Mouse (Mus musculus) mouse embryonic stem cell (cell line): ENCODE results near the gene Csnk1d.

ENCODE experiments used
- in situ Hi-C, 2 experiments: fragments of 300-500 bp; cut with MboI; formaldehyde crosslinking; loops; 1 replicate in 1 of 2; 3 replicates in 1 of 2; pipeline ENCODE4 v1.14.3; 2019 to 2020; ENCODE audit warnings: low sequenced_read_pairs in 2 of 2, low pct_unique_long_range_greater_than_20kb in 1 of 2, mixed read lengths in 1 of 2; ENCODE audit not compliant: unreplicated experiment in 1 of 2

Gene Csnk1d

GRCm38 (mm10) chr11:120960248-120960647 lies 30.9 kb downstream of the Csnk1d start:
- in situ Hi-C loops = no loop called here

DNA sequence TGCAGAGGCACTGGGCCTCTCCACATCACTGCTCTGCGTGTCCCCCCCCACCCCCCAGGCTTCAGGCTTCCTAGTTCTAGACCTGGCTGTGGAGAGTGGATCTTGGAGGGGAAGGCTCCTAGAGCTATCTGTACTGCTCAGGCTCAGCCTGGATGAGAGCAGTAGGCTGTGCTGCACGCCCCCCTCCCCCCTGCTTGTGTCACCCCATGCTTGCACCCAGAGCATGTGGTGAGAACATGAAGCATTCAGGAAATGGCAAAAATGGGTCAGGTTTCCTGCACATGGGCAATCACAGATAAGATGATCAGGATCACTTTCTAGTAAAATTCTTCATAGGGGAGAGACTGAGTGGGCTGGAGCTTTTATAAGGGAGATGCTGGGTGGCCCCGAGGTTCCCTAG lies 31.6 kb downstream of the Csnk1d start:
- in situ Hi-C loops = no loop called here

- in situ Hi-C loops = no loop called here
Measured at GRCm38 (mm10) chr11:120959066-120959465, 32.1 kb downstream of the Csnk1d start.

- in situ Hi-C loops = no loop called here
Measured at GRCm38 (mm10) chr11:120957731-120958257, 33.3 kb downstream of the Csnk1d start.

DNA sequence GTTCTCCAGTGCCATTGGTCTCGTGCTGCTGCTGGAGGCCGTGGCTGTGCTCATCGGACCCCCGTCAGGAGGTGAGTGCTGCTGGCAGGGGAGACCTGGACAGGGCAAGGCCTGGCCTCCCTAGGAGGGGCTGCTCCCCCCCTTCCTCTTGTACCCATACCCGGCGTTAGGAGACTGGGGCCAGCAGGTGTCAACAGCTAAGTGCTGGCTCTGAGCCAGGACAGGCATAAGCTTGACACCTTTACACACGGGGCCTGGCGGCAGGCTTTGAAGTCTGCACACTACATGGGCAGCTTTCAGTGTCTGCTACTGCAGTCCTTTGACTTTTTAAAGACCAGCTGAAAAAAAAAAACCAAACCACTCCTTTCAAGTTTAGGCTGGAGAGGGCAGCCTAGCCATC lies 34.1 kb downstream of the Csnk1d start:
- in situ Hi-C loops = no loop called here

- in situ Hi-C loops = no loop called here
Measured at GRCm38 (mm10) chr11:120955701-120956100, 35.4 kb downstream of the Csnk1d start.

DNA sequence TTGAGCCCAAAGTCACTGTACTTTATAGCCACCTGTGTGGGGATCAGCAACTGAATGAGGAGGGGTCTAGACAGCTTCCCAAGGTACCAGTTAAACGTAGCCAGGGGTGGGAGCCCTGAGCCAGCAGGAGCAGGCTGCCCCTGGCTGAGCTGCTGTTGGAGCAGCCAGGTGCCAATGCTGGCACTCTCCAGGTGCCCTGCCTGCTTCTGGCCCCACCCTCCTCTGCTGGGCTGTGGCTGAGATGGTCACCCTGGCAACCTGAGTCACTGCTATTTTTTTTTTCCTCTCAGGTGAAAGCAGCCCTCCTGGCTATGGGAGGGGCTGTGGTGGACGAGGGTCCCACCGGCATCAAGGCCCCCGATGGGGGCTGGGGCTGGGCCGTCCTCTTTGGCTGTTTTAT lies 36.2 kb downstream of the Csnk1d start:
- in situ Hi-C loops = no loop called here

- in situ Hi-C loops = no loop called here
Measured at GRCm38 (mm10) chr11:120951731-120952730, 39.1 kb downstream of the Csnk1d start.

DNA sequence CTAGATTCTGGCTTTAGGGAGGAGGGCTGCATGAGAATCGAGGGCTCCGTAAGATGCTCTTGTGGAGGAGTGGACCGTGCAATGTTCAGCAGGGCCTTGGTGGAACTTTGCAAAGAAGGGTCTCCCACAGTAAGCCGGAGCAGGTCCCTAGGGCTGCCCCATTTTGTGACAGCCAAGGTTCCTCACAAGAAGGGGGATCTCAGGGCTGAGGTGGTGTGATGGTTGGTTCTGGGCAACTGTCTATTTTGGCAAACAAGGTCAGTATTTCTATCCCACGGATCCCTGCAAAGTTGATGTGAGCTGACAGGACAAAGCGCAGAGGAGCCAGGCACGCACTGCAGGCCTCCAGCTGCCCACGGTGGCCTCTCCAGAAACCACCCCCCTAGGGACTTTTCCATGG lies 39.9 kb downstream of the Csnk1d start:
- in situ Hi-C loops = no loop called here

GRCm38 (mm10) chr11:120950281-120951202 lies 40.6 kb downstream of the Csnk1d start:
- in situ Hi-C loops = no loop called here

DNA sequence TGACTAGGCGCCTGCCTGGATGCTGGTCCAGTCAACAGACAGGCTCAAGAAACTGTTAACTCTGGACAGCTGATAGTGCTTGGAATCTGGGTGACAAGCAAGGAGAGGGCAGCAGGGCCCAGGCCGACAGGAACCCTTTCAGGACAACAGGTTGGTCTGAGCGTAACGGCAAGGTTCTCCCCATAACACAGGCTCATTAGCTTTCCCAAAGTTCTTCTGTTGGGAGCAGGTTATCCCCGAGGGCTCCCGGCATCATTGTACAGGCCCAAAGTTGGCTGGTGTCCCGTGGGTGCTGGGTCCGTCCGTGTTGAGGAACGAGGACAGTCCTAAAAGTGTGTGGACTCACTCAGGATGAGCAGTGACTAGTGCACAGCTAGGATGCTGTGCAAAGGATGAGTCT lies 41.3 kb downstream of the Csnk1d start:
- in situ Hi-C loops = no loop called here

DNA sequence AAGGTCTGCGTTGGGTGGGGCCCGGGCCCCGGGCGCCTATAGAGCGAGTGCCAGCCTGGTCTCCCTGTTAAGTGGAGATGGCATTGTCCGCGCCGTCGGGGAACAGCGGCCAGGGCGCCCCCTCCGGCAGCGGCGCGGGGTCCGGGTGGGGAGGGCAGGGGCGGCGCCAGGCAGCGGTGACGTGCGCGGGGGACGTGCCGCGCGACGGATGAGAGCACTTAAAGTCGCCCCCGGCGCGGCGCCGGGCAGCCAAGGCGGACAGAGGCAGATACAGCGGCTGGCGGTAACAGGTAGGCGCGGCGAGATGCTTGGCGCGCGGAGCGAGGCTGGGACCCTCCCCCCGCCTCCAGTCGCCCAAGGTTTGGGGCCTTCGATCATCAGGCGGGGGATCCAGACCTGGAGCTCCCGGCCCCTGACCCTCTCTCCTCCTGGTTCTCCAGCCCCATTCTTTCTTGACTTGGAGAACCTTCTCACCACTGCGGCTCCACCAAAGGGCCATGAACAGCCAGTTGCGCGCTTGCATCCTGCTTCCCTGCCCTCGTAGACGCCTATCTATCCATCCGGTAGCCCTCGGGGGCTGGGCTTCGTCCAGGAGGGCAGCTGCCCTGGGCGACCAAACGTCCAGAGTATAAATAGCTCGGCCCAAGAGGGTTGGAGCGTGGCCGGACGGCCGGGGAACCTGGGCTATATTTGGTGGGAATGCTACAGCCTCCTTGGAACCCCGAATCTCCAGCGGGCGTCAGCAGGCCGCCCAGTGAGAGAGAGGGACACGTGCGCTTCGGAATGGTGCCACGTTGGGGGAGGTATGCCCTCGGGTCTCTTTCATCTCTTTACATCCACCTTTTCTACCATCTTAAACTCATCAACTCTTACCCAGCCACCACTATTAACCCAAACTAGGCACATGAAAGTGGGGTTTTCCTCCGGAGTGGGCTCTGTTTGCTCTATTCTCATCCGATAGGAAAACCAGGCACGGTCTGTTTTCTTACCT lies 42.0 kb downstream of the Csnk1d start:
- in situ Hi-C loops = no loop called here

DNA sequence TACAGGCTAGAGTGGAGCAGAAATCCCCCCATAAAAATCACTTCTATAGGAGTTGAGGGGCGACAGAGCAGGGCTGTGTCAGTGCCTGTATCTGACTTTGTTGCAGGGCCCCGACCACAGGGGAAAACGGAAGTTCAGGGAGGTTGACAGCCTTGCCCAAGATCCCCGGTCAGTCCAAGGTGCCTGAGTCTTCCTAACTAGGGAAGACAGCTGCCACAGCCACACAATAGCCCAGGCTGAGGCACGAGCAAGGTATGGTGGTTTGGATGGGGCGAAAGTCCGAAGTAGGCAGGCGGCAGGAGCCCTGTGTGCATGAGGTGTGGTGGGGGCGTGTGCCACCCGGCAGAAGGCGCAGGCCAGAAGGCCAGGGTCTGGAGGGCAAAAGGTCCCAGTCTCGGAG lies 42.8 kb downstream of the Csnk1d start, which contains the start of gene Slc16a3:
Gene Slc16a3 (plus strand): TSS at position 153 of the 400 bp plus-strand sequence.
- in situ Hi-C loops = no loop called here

DNA sequence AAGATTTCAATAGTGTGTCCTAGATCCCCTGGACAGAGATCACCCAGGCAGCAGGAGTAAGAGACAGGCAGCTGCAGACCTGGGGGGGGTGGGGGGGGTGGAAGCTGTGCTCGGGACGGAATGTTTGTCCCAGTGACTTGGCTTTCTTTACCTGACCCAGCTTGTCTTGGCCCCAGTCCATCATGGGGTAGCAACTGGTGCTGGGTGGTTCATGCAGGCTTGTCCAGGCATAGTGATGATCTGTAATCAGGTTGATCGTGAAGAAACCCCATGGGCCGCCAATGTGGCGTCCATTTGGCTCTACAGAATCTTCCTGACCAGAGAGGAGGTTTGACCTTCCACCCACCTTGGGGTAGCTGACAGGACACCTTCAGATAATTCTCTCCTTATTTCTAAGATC lies 45.2 kb downstream of the Csnk1d start:
- in situ Hi-C loops = no loop called here

GRCm38 (mm10) chr11:120945266-120945665 lies 45.9 kb downstream of the Csnk1d start:
- in situ Hi-C loops = no loop called here

DNA sequence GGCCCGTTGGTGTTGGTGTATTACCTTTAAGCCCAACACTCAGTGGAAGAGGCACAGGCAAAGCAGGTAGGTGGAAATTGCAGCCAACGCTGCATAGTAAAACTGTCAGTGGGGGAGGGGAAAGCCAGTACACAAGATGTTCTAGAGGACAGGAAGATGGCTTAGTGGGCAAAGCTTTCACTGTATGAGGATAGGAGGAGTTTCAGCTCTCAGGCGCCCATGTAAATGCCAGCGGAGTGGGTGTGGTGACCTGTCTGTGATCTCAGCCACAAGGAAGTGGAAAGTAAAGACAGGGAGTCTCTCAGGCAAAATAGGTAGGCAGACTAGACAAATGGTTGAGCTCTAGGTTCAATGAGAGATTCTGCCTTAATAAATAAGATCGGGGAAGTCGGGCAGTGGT lies 50.2 kb downstream of the Csnk1d start:
- in situ Hi-C loops = no loop called here

DNA sequence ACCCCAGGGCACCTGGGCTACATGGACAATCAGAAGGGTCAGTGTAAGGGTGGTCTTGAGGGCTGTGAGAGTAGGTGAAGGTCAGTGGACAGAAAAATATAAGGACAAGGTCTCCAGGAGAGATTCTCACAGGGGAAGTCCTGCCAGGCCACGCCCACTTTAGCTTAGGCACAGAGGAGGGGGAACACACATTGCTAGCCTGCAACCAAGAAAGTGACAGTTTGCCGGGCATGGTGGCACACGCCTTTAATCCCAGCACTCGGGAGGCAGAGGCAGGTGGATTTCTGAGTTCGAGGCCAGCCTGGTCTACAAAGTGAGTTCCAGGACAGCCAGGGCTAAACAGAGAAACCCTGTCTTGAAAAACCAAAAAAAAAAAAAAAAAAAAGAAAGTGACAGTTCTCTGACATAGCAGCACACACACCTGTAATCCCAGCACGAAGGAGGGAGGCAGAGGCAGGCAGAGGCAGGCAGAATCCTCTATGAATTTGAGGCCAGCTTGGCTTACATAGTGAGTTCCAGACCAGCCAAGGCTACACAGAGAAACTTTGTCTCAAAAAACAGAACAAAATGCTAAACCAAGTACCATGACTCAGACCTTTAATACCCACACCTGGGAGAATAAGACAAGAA lies 51.3 kb downstream of the Csnk1d start:
- in situ Hi-C loops = no loop called here
